Mouse (Mus musculus) liver, embryonic 13.5 days (tissue): ENCODE measurements around the gene Higd1b. TPM values are rescaled to one million over a fixed set of nuclear protein-coding genes. Genes with fewer than 3 reads are reported as not detected.
A peak's percentile ranks its signal among the peaks of the same experiment; 100 is the strongest.

Experiments
- ATAC-seq: fragments of 200-750 bp; cut with Nextera tagmentation; 2 replicates; pipeline ENCODE4 v1.8.0; 2017; ENCODE audit warnings: low read depth, mild to moderate bottlenecking, moderate number of reproducible peaks, moderate library complexity
- DNase-seq: peaks from one replicate; pipeline ENCODE4 v3.0.0; 2022
- H3K27ac ChIP-seq: fragments of 300-500 bp; sonication (generic); 2 replicates; pipeline ENCODE4 v1.5.1; 2015; ENCODE audit warnings: moderate library complexity, mild to moderate bottlenecking, inconsistent platforms
- H3K27me3 ChIP-seq: fragments of 300-500 bp; sonication (generic); 2 replicates; pipeline ENCODE4 v1.6.1; 2015; ENCODE audit warnings: mild to moderate bottlenecking, inconsistent platforms
- H3K36me3 ChIP-seq: fragments of 300-500 bp; sonication (generic); 2 replicates; pipeline ENCODE4 v1.6.1; 2015; ENCODE audit warnings: mild to moderate bottlenecking, inconsistent platforms
- H3K4me1 ChIP-seq: fragments of 300-500 bp; sonication (generic); replicated peaks from 2 replicates; pipeline ENCODE4 v1.6.1; 2015; ENCODE audit warnings: inconsistent platforms
- H3K4me2 ChIP-seq: fragments of 300-500 bp; sonication (generic); 2 replicates; pipeline ENCODE4 v1.6.1; 2015; ENCODE audit warnings: inconsistent platforms, mild to moderate bottlenecking, moderate library complexity
- H3K4me3 ChIP-seq: fragments of 300-500 bp; sonication (generic); replicated peaks from 2 replicates; pipeline ENCODE4 v1.5.1; 2015; ENCODE audit warnings: mild to moderate bottlenecking, inconsistent platforms
- H3K9ac ChIP-seq: fragments of 300-500 bp; sonication (generic); 2 replicates; pipeline ENCODE4 v1.6.1; 2015; ENCODE audit warnings: mild to moderate bottlenecking, inconsistent platforms
- H3K9me3 ChIP-seq: fragments of 300-500 bp; sonication (generic); replicated peaks from 2 replicates; pipeline ENCODE4 v1.6.1; 2016; ENCODE audit warnings: inconsistent platforms
- WGBS: fragments of 180-500 bp; shearing (Covaris S2); methylation state at CpG from one replicate; pipeline ENCODE4 v1.1.7; 2015; ENCODE audit not compliant: insufficient replicate concordance; 5-methylcytosine and 5-hydroxymethylcytosine counted together
- polyA plus RNA-seq: library from polyadenylated mRNA; unstranded; fragments of >200 nt; fragmentation: Nextera tagmentation; extraction: Ambion mirVana; gene quantifications from 2 replicates; pipeline ENCODE4 v1.2.1, GENCODE M21; 2015

Gene Higd1b
- polyA plus RNA-seq, 1 experiment from 2014 or later: not detected

DNA sequence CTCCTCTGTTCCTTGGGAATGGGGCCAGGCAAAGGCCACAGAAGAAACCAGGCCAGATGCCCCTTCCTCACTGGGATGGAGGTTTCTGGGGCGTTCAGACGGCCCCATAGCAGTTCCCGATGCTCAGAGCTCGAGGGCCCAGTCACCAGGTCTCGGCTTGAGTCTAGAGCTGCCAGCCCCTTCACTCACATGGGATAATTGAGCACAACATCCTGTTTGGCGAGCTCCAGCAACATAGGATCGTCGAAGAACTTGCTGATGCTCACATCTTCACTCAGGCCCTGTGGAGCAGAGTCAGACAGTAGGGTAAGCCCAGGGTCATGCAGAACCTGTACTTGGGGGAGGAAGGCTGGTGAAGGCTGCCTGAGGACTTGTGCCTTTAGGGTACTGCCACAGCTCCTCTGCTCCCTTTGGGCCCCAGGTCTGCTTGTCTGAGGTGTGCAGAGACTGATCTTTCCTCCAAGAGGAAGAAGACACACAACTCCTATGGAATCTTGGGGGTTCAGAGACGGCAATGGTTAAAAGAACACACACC lies 3.0 kb downstream of the Higd1b start:
- Histone ChIP-seq H3K4me2 (no peak overlapping the region), H3K27me3 (no peaks in the 10 kb centered on the region), H3K4me1 (no peaks in the 10 kb centered on the region), H3K27ac (no peak overlapping the region), H3K36me3 (peaks cover 74% of the 10 kb centered on the region), H3K4me3 (no peak overlapping the region), H3K9ac (no peak overlapping the region), H3K9me3 (no peaks in the 10 kb centered on the region)
- DNase-seq: no peak
- ATAC-seq: no peak
- 82% methylated on average over 9 of the region's 9 CpGs for WGBS

DNA sequence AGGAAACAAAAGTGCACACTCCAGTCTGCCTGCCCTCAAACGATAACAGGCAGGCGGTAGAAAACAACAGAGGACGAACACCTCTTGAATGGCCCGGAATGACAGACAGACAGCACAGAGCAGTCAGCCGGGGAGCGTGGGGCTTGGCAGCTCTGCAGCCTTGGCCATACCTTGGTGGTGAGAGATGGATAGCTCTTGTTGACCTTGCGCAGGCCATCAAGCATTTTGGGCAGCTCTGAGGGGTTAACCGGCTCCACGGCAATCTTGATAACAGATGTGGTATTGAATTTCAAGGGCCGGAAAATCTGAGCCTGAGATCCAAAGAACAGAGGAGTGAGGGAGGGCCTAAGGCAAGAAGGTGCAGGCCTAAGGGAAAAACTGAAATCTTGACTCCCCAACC lies 10.3 kb downstream of the Higd1b start:
- Histone ChIP-seq H3K27ac (no peak overlapping the region), H3K9me3 (no peaks in the 10 kb centered on the region), H3K4me1 (no peaks in the 10 kb centered on the region), H3K9ac (no peak overlapping the region), H3K4me3 (no peak overlapping the region), H3K27me3 (no peaks in the 10 kb centered on the region), H3K36me3 (peaks cover 100% of the 10 kb centered on the region), H3K4me2 (no peak overlapping the region)
- no peak for DNase-seq
- WGBS: 86% methylated on average over 10 of the region's 10 CpGs
- ATAC-seq: no peak

DNA sequence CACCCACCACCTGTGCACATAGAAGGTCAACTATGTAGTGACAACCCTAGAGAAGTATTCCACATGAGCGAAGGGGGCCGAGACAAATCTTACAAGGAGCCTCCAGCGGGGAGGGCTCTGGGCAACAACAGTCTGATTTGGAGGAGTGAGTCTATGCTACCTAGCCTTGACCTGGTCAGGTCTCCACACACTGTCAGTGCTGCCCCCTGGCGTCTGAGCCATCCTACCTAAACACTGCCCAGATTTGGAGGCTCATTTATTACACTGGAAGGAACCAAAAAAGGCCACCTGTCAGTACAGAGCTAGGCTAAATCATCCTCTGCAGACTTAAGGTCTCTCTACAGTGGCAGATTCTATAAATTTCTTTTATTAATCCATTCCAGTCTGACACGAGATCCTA lies 16.2 kb downstream of the Higd1b start:
- Histone ChIP-seq H3K4me3 (no peak overlapping the region), H3K9ac (no peak overlapping the region), H3K27ac (no peak overlapping the region), H3K4me2 (no peak overlapping the region), H3K4me1 (no peaks in the 10 kb centered on the region), H3K36me3 (peaks cover 98% of the 10 kb centered on the region), H3K27me3 (no peaks in the 10 kb centered on the region), H3K9me3 (no peaks in the 10 kb centered on the region)
- DNase-seq: peak; percentile 5
- 65% methylated on average over 5 of the region's 5 CpGs for WGBS
- no peak for ATAC-seq

DNA sequence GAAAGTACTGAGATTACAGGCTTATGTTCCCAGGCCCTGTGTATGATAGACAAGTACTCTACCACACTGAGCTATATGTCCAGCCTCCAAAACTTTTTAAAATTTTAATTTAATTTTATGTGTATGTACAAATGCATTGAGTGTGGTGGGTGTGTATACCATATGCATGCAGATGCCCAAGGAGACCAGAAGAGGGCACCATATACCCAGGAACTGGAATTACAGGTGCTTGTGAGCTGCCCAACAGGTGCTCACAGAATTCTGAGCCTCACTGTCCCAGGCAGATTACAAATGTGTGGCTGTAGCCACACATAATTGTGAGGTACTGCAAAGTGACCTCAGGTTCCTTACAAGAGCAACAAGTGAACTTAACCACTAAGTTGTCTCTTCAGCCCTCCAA lies 18.1 kb downstream of the Higd1b start:
- Histone ChIP-seq H3K36me3 (peaks cover 98% of the 10 kb centered on the region), H3K4me1 (no peaks in the 10 kb centered on the region), H3K9me3 (no peaks in the 10 kb centered on the region), H3K4me2 (no peak overlapping the region), H3K27ac (no peak overlapping the region), H3K9ac (no peak overlapping the region), H3K4me3 (no peak overlapping the region), H3K27me3 (no peaks in the 10 kb centered on the region)
- ATAC-seq (no peak), DNase-seq (no peak)

DNA sequence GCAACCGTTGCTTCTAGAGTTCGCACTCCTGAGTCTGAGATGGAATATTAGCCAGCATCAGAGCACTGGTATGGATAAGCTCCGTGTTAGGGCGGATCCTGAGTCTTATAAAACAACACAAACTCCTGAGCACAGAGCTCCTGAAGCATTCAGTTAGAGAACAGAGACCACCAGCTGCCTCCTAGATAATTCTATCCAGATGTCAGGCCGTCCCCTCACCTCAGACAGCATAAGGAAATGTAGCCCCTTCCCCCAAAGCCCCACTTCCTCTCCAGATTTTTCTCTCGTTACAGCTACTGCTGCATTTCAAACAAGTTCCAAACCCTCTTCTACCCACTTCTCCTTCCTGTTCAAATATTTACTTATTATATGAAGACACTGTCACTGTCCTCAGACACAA lies 20.3 kb downstream of the Higd1b start:
- no peak overlapping the region for H3K27ac ChIP-seq
- H3K4me3 ChIP-seq: no peak overlapping the region
- peaks cover 98% of the 10 kb centered on the region for H3K36me3 ChIP-seq
- H3K4me1 ChIP-seq: no peaks in the 10 kb centered on the region
- WGBS: 73% methylated on average over 6 of the region's 6 CpGs
- H3K27me3 ChIP-seq: no peaks in the 10 kb centered on the region
- DNase-seq (no peak), ATAC-seq (no peak)
- no peaks in the 10 kb centered on the region for H3K9me3 ChIP-seq
- H3K9ac ChIP-seq: no peak overlapping the region
- no peak overlapping the region for H3K4me2 ChIP-seq

DNA sequence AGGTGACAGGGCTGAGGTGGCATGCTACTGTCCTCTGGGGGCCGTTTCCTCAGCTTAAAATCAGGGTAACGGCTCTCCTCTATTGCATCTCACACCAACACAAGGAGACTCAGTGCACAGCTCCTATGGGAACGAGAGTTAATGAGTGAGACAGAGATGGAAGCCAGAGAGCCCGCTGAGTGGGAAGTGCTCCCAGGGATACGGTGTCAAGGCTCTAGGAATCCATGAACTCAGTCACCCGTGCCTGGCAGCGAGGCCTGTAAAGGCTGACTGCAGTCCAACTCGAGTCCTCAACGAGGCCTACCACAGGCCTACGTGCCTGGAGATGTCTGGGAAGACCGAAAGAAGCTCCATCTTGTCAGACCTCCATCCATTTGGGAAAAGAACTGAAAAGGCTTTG lies 23.3 kb downstream of the Higd1b start:
- WGBS: 91% methylated on average over 11 of the region's 11 CpGs
- peaks cover 99% of the 10 kb centered on the region for H3K36me3 ChIP-seq
- no peak for ATAC-seq
- no peaks in the 10 kb centered on the region for H3K9me3 ChIP-seq
- no peaks in the 10 kb centered on the region for H3K4me1 ChIP-seq
- no peak overlapping the region for H3K27ac ChIP-seq
- no peaks in the 10 kb centered on the region for H3K27me3 ChIP-seq
- H3K4me3 ChIP-seq: no peak overlapping the region
- H3K9ac ChIP-seq: no peak overlapping the region
- H3K4me2 ChIP-seq: no peak overlapping the region
- no peak for DNase-seq

DNA sequence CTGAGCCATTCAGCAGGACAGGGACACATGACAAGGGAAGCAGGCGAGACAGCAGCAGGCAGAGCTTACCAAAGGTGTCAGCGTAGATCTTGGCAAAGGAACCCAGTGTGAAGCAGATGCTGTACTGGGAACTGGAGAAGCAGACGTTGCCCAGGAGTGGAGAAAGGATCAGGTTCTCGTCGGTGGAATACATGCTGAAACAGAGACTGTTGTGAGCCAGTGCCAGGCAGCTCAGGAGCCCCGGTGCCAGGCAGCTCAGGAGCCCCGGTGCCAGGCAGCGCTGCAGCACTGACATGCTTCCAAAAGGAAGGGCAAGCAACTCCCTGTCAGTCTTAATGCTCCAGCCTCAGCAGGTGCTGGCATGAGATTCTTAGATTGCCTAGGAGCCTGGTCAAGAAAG lies 24.3 kb downstream of the Higd1b start:
- peaks cover 99% of the 10 kb centered on the region for H3K36me3 ChIP-seq

DNA sequence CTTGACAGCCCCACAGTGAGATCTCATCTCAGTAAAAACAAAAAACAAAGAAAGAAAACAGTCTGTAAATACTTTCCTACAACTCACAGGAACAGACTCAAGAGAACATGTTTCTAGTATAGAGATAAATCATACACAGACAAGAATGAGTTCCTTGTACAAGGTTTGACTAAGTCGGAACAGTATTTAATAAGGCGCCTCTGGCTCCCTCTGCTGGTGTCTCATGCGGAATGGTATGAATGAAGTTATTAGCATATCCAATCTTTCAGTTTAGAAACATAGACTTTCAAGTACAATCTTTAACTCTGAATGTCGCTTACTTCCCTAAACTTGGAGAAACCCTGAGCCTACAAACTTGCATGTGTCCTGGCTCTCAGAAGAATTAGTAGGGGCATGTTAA lies 28.6 kb downstream of the Higd1b start:
- no peak overlapping the region for H3K9ac ChIP-seq
- H3K36me3 ChIP-seq: peaks cover 97% of the 10 kb centered on the region
- no peaks in the 10 kb centered on the region for H3K27me3 ChIP-seq
- H3K27ac ChIP-seq: no peak overlapping the region
- H3K4me1 ChIP-seq: no peaks in the 10 kb centered on the region
- H3K4me3 ChIP-seq: no peak overlapping the region
- ATAC-seq (no peak), DNase-seq (peak; percentile 9)
- WGBS: 58% methylated on average over 4 of the region's 4 CpGs
- no peak overlapping the region for H3K4me2 ChIP-seq
- no peaks in the 10 kb centered on the region for H3K9me3 ChIP-seq

More for the DNA sequence above, 24.3 kb downstream of the Higd1b start:
- Histone ChIP-seq H3K4me1 (no peaks in the 10 kb centered on the region), H3K9me3 (no peaks in the 10 kb centered on the region), H3K4me3 (no peak overlapping the region), H3K27me3 (no peaks in the 10 kb centered on the region), H3K27ac (no peak overlapping the region), H3K9ac (no peak overlapping the region), H3K4me2 (no peak overlapping the region)
- ATAC-seq: no peak
- no peak for DNase-seq
- WGBS: 88% methylated on average over 8 of the region's 8 CpGs

DNA sequence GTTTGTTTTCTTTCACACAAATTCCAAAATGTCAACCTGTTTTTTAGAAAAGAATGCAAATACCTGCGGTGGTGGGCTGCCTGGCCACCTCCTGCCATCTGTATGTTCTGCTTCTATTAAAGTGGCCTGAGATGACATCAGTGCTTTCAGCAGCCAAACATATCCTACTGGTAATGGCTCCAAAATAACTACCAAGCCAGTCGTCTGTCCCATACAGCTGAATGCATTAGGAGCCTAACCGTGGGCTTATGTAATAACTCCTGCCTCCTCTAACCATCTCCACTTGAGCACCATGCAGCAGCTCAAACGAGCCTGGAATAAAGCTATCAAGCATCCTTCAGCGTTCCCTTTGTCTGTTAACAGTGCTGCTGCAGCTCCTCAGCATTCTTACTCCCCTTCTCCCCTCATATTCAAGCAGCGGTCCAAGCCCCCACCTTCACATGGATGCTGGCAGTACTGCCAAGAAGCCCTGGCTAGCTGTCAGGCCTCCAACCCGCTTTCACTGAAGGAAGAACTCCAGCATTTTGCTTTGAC lies 39.2 kb downstream of the Higd1b start:
- WGBS: 81% methylated on average over 7 of the region's 7 CpGs
- ATAC-seq (no peak), DNase-seq (no peak)
- H3K4me3 ChIP-seq: no peak overlapping the region
- peaks cover 12% of the 10 kb centered on the region for H3K4me1 ChIP-seq
- H3K36me3 ChIP-seq: peaks cover 66% of the 10 kb centered on the region
- no peak overlapping the region for H3K4me2 ChIP-seq
- no peak overlapping the region for H3K27ac ChIP-seq
- H3K9ac ChIP-seq: no peak overlapping the region
- no peaks in the 10 kb centered on the region for H3K9me3 ChIP-seq
- H3K27me3 ChIP-seq: no peaks in the 10 kb centered on the region

DNA sequence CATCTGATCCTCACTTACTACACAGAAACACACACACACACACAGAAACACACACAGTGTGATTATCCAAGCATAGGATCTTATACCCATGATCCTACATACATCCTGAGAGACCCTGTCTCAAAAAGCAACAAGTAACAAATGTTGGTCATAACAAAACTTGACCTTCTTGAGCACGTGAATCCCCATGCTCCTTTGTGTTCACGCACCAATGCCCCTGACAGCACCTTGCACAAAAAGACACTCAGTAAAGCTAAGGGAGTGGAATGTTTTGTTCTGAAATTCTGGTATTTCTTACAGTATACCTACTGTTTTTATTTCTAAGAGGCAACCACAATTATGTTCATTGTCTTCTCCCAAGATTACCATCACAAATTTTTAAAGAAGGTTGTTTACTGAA lies 43.9 kb downstream of the Higd1b start:
- DNase-seq (no peak), ATAC-seq (no peak)
- Histone ChIP-seq H3K9me3 (no peaks in the 10 kb centered on the region), H3K27ac (peak overlapping the region; percentile 82; the same call in 1 of the 2 replicates), H3K4me2 (peak overlapping the region; percentile 88), H3K27me3 (peaks cover 21% of the 10 kb centered on the region), H3K4me3 (peak overlapping the region; percentile 81), H3K36me3 (peaks cover 35% of the 10 kb centered on the region), H3K4me1 (peaks cover 40% of the 10 kb centered on the region), H3K9ac (peak overlapping the region; percentile 87)
- 78% methylated on average over 2 of the region's 2 CpGs for whole genome bisulfite sequencing

DNA sequence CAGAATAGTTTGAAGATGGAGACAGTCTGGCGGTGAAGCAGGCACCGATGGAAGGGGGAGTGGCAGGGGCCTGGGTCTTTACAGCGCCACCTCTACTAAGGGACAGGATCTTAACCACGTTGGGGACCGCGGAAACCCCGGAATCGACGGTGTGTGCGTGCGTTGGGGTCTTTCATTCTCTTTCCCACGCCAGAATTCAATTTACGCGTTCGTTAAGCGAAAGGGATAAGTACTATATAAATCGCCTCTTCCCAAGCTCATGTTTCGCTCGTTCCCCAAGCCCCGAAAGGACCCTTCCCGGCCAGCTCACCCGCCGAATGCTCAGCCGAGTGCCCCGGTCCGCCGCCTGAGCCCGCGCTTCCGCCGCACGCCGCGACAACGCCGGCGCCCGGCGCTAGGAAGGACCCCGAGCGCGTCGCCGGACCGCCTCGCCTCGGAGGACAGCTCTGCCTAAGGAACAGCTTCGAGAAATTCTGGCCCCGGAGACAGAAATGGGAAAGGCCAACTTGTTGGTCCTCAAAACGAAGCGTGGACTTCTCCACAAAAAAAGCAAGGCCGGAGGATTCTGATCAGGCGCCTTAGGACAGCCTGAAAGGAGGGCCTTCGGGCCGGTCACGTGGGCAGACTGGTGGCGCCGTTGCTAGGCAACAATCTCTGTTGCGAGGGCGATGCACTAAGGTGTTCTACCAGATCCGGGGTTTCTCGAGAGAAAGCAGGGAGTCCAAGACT lies 45.1 kb downstream of the Higd1b start, which contains the start of the genes Eftud2 and Ccdc103:
Gene Eftud2 (minus strand): TSS at position 401 of the 729 bp plus-strand sequence.
Gene Ccdc103 (plus strand): TSS at position 620 of the 729 bp plus-strand sequence.
- under 1% methylated on average over 62 of the region's 62 CpGs for WGBS
- Histone ChIP-seq H3K36me3 (peaks cover 23% of the 10 kb centered on the region), H3K4me2 (peak within 1 kb of the TSS; percentile 88), H3K4me3 (peak within 1 kb of the TSS; percentile 81), H3K9me3 (no peaks in the 10 kb centered on the region), H3K27ac (peak within 1 kb of the TSS; percentile 82), H3K9ac (peak within 1 kb of the TSS; percentile 87), H3K4me1 (peaks cover 48% of the 10 kb centered on the region), H3K27me3 (peaks cover 29% of the 10 kb centered on the region)
- DNase-seq: peak; percentile 91
- peak; percentile 89 for ATAC-seq
